ENCODE assay signal across 8 mouse cellular contexts in the genomic region with DNA sequence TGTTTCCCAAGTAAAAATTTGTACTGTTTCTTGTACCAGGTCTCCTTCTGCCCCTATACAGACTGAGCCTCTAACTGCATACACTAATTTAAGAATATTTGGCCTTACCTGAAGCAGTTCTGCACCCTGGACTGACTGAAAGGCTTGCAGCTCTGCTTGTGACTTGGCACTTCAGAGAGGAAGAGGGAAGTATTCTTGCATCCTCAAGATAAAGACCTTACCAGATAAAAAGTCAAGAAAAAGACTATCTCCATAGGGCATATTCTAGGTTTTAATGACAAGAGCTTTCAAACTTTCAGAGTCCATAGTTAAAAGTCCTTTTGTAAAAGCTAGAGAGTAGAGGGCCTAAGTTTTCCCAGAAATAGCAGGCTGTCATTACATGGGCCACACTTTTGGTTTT. TPM values are rescaled to one million over a fixed set of nuclear protein-coding genes. Genes with fewer than 3 reads are reported as not detected.
DNase-seq lines count a peak whose midpoint lies in the region; ATAC-seq and TF ChIP-seq lines count a peak whose summit lies in the region.

Gene Gp5 (minus strand): TSS at position 133 of the 400 bp plus-strand sequence.

- TF ChIP-seq CTCF in small intestine, adult 2 months (IDR thresholded peaks at IDR 0.05; ENCODE audit: extremely low read depth, insufficient read length, insufficient replicate concordance, low read depth, low read length), result no peak

- peaks cover 45% of the 10 kb centered on the region for H3K27me3 ChIP-seq in lung, embryonic 16.5 days (ENCODE audit: control insufficient read depth, insufficient read depth, low read depth, low read length)
- H3K27me3 ChIP-seq in embryonic facial prominence, embryonic 15.5 days, result peaks cover 48% of the 10 kb centered on the region
- H3K27me3 ChIP-seq in limb, embryonic 11.5 days (ENCODE audit: control insufficient read depth, insufficient read depth, low read length), result peaks cover 37% of the 10 kb centered on the region
- H3K27me3 ChIP-seq in small intestine, adult 2 months (ENCODE audit: control insufficient read depth, insufficient read depth, low read length), result peaks cover 6% of the 10 kb centered on the region; the same call in 1 of the 2 replicates

- no peaks in the 10 kb centered on the region for H3K9me3 ChIP-seq in lung, embryonic 16.5 days (ENCODE audit: control insufficient read depth, low read length)
- no peaks in the 10 kb centered on the region for H3K9me3 ChIP-seq in embryonic facial prominence, embryonic 15.5 days (replicated peaks)
- H3K9me3 ChIP-seq in limb, embryonic 11.5 days (ENCODE audit: control insufficient read depth, low read length), result no peaks in the 10 kb centered on the region

- no peak within 1 kb of the TSS for H3K9ac ChIP-seq in lung, embryonic 16.5 days (ENCODE audit: low read length)
- no peak within 1 kb of the TSS for H3K9ac ChIP-seq in embryonic facial prominence, embryonic 15.5 days
- no peak within 1 kb of the TSS for H3K9ac ChIP-seq in limb, embryonic 11.5 days (ENCODE audit: low read length)

- no peak for ATAC-seq in lung, embryonic 16.5 days (ENCODE audit: low read depth)
- ATAC-seq in embryonic facial prominence, embryonic 15.5 days (ENCODE audit: insufficient number of reproducible peaks, low FRiP score, low TSS enrichment, low read depth), result no peak
- ATAC-seq in limb, embryonic 11.5 days (ENCODE audit: insufficient number of reproducible peaks, low FRiP score, low TSS enrichment, low read depth), result no peak

- no peak for DNase-seq in lung, postnatal 14 days
- DNase-seq in limb, embryonic 11.5 days (ENCODE audit: low spot score), result no peak
- no peak for DNase-seq in gastrocnemius, postnatal 25 days
- DNase-seq in gastrocnemius, postnatal 36 days, result no peak
- DNase-seq in urinary bladder, adult 2 months (ENCODE audit: low spot score), result no peak

- H3K36me3 ChIP-seq in lung, embryonic 16.5 days (ENCODE audit: control insufficient read depth, insufficient read depth, low read length), result peaks cover 2% of the 10 kb centered on the region; the same call in 1 of the 2 replicates
- no peaks in the 10 kb centered on the region for H3K36me3 ChIP-seq in embryonic facial prominence, embryonic 15.5 days
- H3K36me3 ChIP-seq in limb, embryonic 11.5 days (ENCODE audit: control insufficient read depth, insufficient read depth, low read length), result no peaks in the 10 kb centered on the region
- peaks cover 10% of the 10 kb centered on the region for H3K36me3 ChIP-seq in small intestine, adult 2 months (ENCODE audit: control insufficient read depth, insufficient read depth, low read length)

- no peak for TF ChIP-seq POLR2A in small intestine, adult 2 months (IDR thresholded peaks at IDR 0.05; ENCODE audit: low read depth, low read length)

- peaks cover 22% of the 10 kb centered on the region for H3K4me1 ChIP-seq in lung, embryonic 16.5 days (replicated peaks; ENCODE audit: control insufficient read depth, insufficient read depth, low read length)
- peaks cover 19% of the 10 kb centered on the region for H3K4me1 ChIP-seq in embryonic facial prominence, embryonic 15.5 days
- H3K4me1 ChIP-seq in limb, embryonic 11.5 days (ENCODE audit: control insufficient read depth, insufficient read depth, low read length), result peaks cover 17% of the 10 kb centered on the region
- H3K4me1 ChIP-seq in small intestine, adult 2 months (ENCODE audit: control insufficient read depth, insufficient read depth, insufficient read length, low read length), result peaks cover 8% of the 10 kb centered on the region

- H3K27ac ChIP-seq in lung, embryonic 16.5 days (ENCODE audit: low read length), result no peak within 1 kb of the TSS
- H3K27ac ChIP-seq in embryonic facial prominence, embryonic 15.5 days (replicated peaks), result no peak within 1 kb of the TSS
- no peak within 1 kb of the TSS for H3K27ac ChIP-seq in limb, embryonic 11.5 days (replicated peaks; ENCODE audit: low read depth, low read length)
- no peak within 1 kb of the TSS for H3K27ac ChIP-seq in small intestine, adult 2 months (ENCODE audit: insufficient read depth, low read depth, low read length)

- intact Hi-C loops in gastrocnemius, postnatal 36 days (cut with DNase I), result no loop called here

- H3K4me2 ChIP-seq in lung, embryonic 16.5 days (ENCODE audit: low read depth, low read length), result peak within 1 kb of the TSS; percentile 93
- peak within 1 kb of the TSS; percentile 91 for H3K4me2 ChIP-seq in embryonic facial prominence, embryonic 15.5 days (replicated peaks)
- H3K4me2 ChIP-seq in limb, embryonic 11.5 days (ENCODE audit: low read depth, severe bottlenecking), result peak within 1 kb of the TSS; percentile 100

- peak within 1 kb of the TSS; percentile 59 for H3K4me3 ChIP-seq in lung, embryonic 16.5 days (ENCODE audit: low read length)
- peak within 1 kb of the TSS; percentile 55 for H3K4me3 ChIP-seq in embryonic facial prominence, embryonic 15.5 days (replicated peaks)
- H3K4me3 ChIP-seq in limb, embryonic 11.5 days (ENCODE audit: low read depth, low read length), result peak within 1 kb of the TSS; percentile 52
- H3K4me3 ChIP-seq in small intestine, adult 2 months (ENCODE audit: low read depth, low read length), result peak within 1 kb of the TSS; percentile 74

RNA-seq across cellular contexts. Expression of gene Gp5, which starts in this region (rescaled TPM):
- polyA plus RNA-seq in lung, embryonic 16.5 days (2015; fragmentation: Nextera tagmentation; extraction: Ambion mirVana), result 1.8 and 2.0 TPM in 2 replicates
- polyA plus RNA-seq in embryonic facial prominence, embryonic 15.5 days (2015; fragmentation: Nextera tagmentation; extraction: Ambion mirVana), result 0.47 and 0.58 TPM in 2 replicates
- 1.5 and 2.8 TPM in 2 replicates for polyA plus RNA-seq in limb, embryonic 11.5 days (2014; fragmentation: Nextera tagmentation; extraction: Ambion mirVana)
- 0.38 and 0.39 TPM in 2 replicates for polyA plus RNA-seq in small intestine, adult 2 months (2012; rRNA removed)
- under 1 TPM in 1 of 2 experiments, not detected in 1; 0.16 TPM for total RNA-seq in gastrocnemius, postnatal 25 days (2021)
- total RNA-seq in gastrocnemius, postnatal 36 days (2021), result not detected
- 0.13 and 0.15 TPM in 2 replicates for polyA plus RNA-seq in urinary bladder, adult 2 months (2012; rRNA removed)
